Mouse (Mus musculus): ENCODE results near the gene Vmn1r86. TPM values are rescaled to one million over a fixed set of nuclear protein-coding genes. Genes with fewer than 3 reads are reported as not detected.
"Not testable (repeated sequence)": the region's sequence is repeated elsewhere in the genome, so short reads cannot be mapped to it uniquely, and the experiment has no call there.

The Vmn1r86 gene
- polyA plus RNA-seq, 1 experiment from 2014 or later: not detected

DNA sequence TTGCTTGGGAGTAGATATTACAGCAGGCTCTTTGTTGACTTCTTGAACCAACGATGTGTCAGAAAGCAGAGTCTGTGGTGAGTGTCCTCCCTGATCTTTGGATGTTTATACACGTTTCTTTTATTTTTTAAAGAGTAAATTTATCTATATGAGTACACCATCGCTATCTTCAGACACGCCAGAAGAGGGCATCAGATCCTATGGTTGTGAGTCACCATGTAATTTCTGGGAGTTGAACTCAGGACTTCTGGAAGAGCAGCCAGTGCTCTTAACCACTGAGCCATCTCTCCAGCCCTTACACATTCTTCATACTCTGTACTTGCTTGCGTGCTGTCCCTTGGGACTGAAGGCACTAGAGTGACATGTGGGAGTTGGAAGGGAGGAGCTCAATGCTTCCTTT lies 47.4 kb downstream of the Vmn1r86 start:
- no peak overlapping the region for H3K4me2 ChIP-seq (replicated peaks; ENCODE audit: low read depth, low read length)
- TF ChIP-seq EP300 (IDR thresholded peaks at IDR 0.05) (no peak), CTCF (IDR thresholded peaks at IDR 0.05) (no peak)
- no peaks in the 10 kb centered on the region for H3K9me3 ChIP-seq (ENCODE audit: low read length)
- H3K4me3 ChIP-seq (ENCODE audit: low read depth, low read length): no peak overlapping the region
- WGBS: 53% methylated on average over 5 of the region's 5 CpGs
- no peak overlapping the region for H3K27ac ChIP-seq (ENCODE audit: low read length)
- H3K9ac ChIP-seq (replicated peaks; ENCODE audit: low read depth): no peak overlapping the region
- no peaks in the 10 kb centered on the region for H3K27me3 ChIP-seq (replicated peaks; ENCODE audit: insufficient read depth, low read length)
- no peaks in the 10 kb centered on the region for H3K36me3 ChIP-seq (ENCODE audit: insufficient read depth, low read length)
- H3K4me1 ChIP-seq (ENCODE audit: insufficient read depth, low read depth, low read length): no peaks in the 10 kb centered on the region
- no peak for ATAC-seq
- no peak for DNase-seq (ENCODE audit: low spot score)

GRCm38 (mm10) chr7:13063399-13063798 lies 56.3 kb downstream of the Vmn1r86 start:
- WGBS: 0% methylated on average over 1 of the region's 2 CpGs
- H3K9me3 ChIP-seq (ENCODE audit: low read length); DNase-seq (ENCODE audit: low spot score); H3K36me3 ChIP-seq (ENCODE audit: insufficient read depth, low read length); ATAC-seq; H3K27me3 ChIP-seq (replicated peaks; ENCODE audit: insufficient read depth, low read length); H3K4me3 ChIP-seq (ENCODE audit: low read depth, low read length); H3K4me2 ChIP-seq (replicated peaks; ENCODE audit: low read depth, low read length); H3K4me1 ChIP-seq (ENCODE audit: insufficient read depth, low read depth, low read length); H3K27ac ChIP-seq (ENCODE audit: low read length); H3K9ac ChIP-seq (replicated peaks; ENCODE audit: low read depth): not testable (repeated sequence)
- TF ChIP-seq CTCF (IDR thresholded peaks at IDR 0.05): peak; percentile 55

GRCm38 (mm10) chr7:13059536-13059935 lies 60.2 kb downstream of the Vmn1r86 start:
- Histone ChIP-seq H3K4me1 (ENCODE audit: insufficient read depth, low read depth, low read length) (no peaks in the 10 kb centered on the region), H3K27me3 (replicated peaks; ENCODE audit: insufficient read depth, low read length) (no peaks in the 10 kb centered on the region), H3K9ac (replicated peaks; ENCODE audit: low read depth) (no peak overlapping the region), H3K9me3 (ENCODE audit: low read length) (no peaks in the 10 kb centered on the region), H3K27ac (ENCODE audit: low read length) (no peak overlapping the region), H3K4me3 (ENCODE audit: low read depth, low read length) (no peak overlapping the region), H3K36me3 (ENCODE audit: insufficient read depth, low read length) (no peaks in the 10 kb centered on the region), H3K4me2 (replicated peaks; ENCODE audit: low read depth, low read length) (no peak overlapping the region)
- DNase-seq (ENCODE audit: low spot score): no peak
- no peak for ATAC-seq
- TF ChIP-seq CTCF (IDR thresholded peaks at IDR 0.05) (no peak), EP300 (IDR thresholded peaks at IDR 0.05) (no peak)
- WGBS: 83% methylated on average over 9 of the region's 9 CpGs

DNA sequence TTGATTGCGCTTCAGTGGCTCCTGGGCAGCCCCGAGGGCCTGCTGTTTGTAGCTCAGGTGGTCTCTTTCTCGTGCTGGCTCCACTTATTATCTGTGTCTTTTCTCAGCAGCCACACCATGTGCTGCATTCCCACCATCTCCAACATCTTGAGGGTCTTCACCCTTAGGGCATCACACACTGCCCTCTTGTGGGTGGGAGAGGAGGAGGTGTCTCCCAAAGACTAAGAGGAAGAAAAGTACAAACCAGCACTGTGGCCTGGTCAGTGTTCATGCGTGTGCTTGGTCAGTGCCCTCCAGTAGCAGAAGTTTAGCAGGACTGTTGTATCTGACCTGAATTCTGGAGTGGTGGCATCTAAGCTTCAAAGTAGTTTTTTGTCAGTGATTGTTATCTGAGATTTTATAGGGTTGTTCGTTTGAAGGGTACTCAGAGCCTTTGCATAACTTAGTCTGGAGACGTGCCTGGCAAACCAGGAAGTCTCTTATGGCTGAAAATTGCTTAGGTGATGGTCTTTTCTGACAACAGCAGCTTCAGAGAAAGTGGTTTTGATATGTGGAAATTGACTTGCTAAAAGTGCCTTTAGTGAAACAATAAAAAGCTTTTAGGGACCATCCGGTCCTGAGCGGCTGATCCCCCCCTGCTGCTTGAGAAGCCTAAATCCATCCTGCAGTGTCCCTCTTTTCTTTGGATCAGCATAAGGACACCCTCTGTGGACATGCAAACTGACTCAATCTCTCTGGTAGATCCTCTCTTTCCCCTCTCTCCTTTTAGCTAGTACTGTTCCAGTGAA lies 62.6 kb downstream of the Vmn1r86 start:
- H3K36me3 ChIP-seq (ENCODE audit: insufficient read depth, low read length): no peaks in the 10 kb centered on the region
- H3K27me3 ChIP-seq (replicated peaks; ENCODE audit: insufficient read depth, low read length): no peaks in the 10 kb centered on the region
- TF ChIP-seq EP300 (IDR thresholded peaks at IDR 0.05) (no peak), CTCF (IDR thresholded peaks at IDR 0.05) (peak; percentile 41)
- H3K9me3 ChIP-seq (ENCODE audit: low read length): no peaks in the 10 kb centered on the region
- H3K9ac ChIP-seq (replicated peaks; ENCODE audit: low read depth): no peak overlapping the region
- H3K4me1 ChIP-seq (ENCODE audit: insufficient read depth, low read depth, low read length): no peaks in the 10 kb centered on the region
- WGBS: 66% methylated on average over 8 of the region's 8 CpGs
- no peak overlapping the region for H3K4me2 ChIP-seq (replicated peaks; ENCODE audit: low read depth, low read length)
- H3K4me3 ChIP-seq (ENCODE audit: low read depth, low read length): no peak overlapping the region
- DNase-seq (ENCODE audit: low spot score) (no peak), ATAC-seq (no peak)
- H3K27ac ChIP-seq (ENCODE audit: low read length): no peak overlapping the region

DNA sequence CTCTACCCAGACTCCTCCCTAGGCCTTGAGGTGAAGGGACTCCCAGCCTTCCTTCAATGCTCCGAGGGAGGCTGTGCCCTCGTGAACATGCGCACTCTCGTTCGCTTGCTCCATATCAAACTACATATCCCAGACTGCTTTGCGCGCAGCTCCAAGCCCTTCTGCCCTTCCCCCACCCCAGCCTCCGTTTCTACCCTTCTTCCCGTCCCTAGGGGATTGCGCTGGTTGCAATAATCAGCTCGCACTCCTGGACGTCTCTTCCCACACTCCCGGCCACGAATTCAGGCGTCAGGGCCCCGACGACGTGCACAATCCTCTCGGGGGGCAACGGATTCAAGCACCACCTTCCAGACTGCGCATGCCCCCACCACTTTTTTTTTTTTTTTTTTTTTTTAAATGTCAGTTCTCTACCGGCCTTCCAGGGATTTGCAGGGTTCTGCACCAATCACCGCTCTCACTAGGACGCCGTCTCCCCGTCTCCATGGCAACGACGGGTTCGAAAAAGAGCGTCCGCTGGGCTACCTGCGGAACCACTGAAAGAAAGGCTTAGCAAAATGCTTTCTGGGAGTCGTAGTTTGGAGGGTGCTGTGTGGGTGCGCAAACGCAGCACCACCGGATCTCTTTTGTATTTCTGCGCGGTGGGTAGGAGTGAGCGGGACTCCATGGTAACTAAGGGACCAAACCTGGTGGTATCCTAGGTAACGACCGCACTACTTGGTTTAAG lies 65.3 kb downstream of the Vmn1r86 start, which contains the start of gene Mzf1:
Gene Mzf1 (minus strand): TSS at position 478 of the 724 bp plus-strand sequence.
- WGBS: under 1% methylated on average over 41 of the region's 41 CpGs
- peak within 1 kb of the TSS; percentile 64 for H3K4me2 ChIP-seq (replicated peaks; ENCODE audit: low read depth, low read length)
- DNase-seq (ENCODE audit: low spot score) (peak; percentile 97), ATAC-seq (peak; percentile 97)
- no peaks in the 10 kb centered on the region for H3K27me3 ChIP-seq (replicated peaks; ENCODE audit: insufficient read depth, low read length)
- H3K9ac ChIP-seq (replicated peaks; ENCODE audit: low read depth): peak within 1 kb of the TSS; percentile 27
- H3K27ac ChIP-seq (ENCODE audit: low read length): peak within 1 kb of the TSS; percentile 48
- TF ChIP-seq EP300 (IDR thresholded peaks at IDR 0.05) (no peak), CTCF (IDR thresholded peaks at IDR 0.05) (no peak)
- H3K4me3 ChIP-seq (ENCODE audit: low read depth, low read length): peak within 1 kb of the TSS; percentile 61
- no peaks in the 10 kb centered on the region for H3K36me3 ChIP-seq (ENCODE audit: insufficient read depth, low read length)
- no peaks in the 10 kb centered on the region for H3K9me3 ChIP-seq (ENCODE audit: low read length)
- no peaks in the 10 kb centered on the region for H3K4me1 ChIP-seq (ENCODE audit: insufficient read depth, low read depth, low read length)

- peak overlapping the region; percentile 61 for H3K4me3 ChIP-seq (ENCODE audit: low read depth, low read length)
- no peaks in the 10 kb centered on the region for H3K4me1 ChIP-seq (ENCODE audit: insufficient read depth, low read depth, low read length)
- peak overlapping the region; percentile 27 for H3K9ac ChIP-seq (replicated peaks; ENCODE audit: low read depth)
- DNase-seq (ENCODE audit: low spot score): no peak
- no peaks in the 10 kb centered on the region for H3K9me3 ChIP-seq (ENCODE audit: low read length)
- no peak for ATAC-seq
- H3K36me3 ChIP-seq (ENCODE audit: insufficient read depth, low read length): no peaks in the 10 kb centered on the region
- WGBS: 2% methylated on average over 15 of the region's 15 CpGs
- H3K27me3 ChIP-seq (replicated peaks; ENCODE audit: insufficient read depth, low read length): no peaks in the 10 kb centered on the region
- H3K4me2 ChIP-seq (replicated peaks; ENCODE audit: low read depth, low read length): peak overlapping the region; percentile 64
- no peak; the same call in 1 of the 2 replicates for TF ChIP-seq CTCF (IDR thresholded peaks at IDR 0.05)
- TF ChIP-seq EP300 (IDR thresholded peaks at IDR 0.05): no peak
- H3K27ac ChIP-seq (ENCODE audit: low read length): no peak overlapping the region
These were observed 65.8 kb downstream of the Vmn1r86 start for GRCm38 (mm10) chr7:13053961-13054286.
